Mouse (Mus musculus): ENCODE measurements around the gene Fars2. TPM values are rescaled to one million over a fixed set of nuclear protein-coding genes. Genes with fewer than 3 reads are reported as not detected.

The Fars2 gene
- polyA plus RNA-seq, 1 experiment = 42.6 TPM

DNA sequence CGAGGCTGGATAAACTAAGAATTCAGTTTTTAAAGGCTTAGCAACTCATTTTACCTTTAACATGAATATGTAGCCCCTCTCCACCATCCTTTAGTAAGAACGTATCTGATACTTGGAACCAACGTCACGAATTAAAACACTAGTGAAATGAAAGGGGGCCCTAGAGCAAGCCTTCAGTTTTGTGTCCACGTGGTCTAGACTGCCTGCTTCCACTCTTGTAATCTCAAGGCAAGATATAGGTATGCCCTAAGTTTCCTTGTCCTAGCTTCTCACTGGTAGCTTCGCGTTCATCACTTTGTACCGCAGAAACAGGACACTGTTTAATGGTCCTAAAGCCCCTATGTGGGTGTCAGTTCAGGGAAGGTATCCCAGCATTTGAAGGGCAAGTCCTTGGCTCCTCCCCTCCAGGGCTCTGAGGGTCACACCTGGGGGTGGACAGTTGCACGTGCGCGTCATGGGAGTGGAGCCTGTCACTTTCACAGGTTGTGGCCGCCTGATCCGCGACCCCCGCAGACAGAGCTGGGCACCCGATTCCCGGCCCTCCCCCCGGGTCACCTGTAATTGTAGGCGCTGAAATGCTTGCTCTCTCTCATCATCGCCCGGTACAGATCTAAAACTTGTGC lies 581 bp upstream of the Fars2 start:
- Histone ChIP-seq H3K27me3 (ENCODE audit: control insufficient read depth, insufficient read depth, low read length) (no peaks in the 10 kb centered on the region), H3K4me3 (ENCODE audit: low read depth, low read length) (peak overlapping the region; percentile 84), H3K36me3 (ENCODE audit: control insufficient read depth, insufficient read depth, low read length) (no peaks in the 10 kb centered on the region), H3K27ac (ENCODE audit: insufficient read depth, low read depth, low read length) (no peak overlapping the region), H3K4me1 (ENCODE audit: control insufficient read depth, insufficient read depth, insufficient read length, low read length) (no peaks in the 10 kb centered on the region)
- WGBS = 6% methylated on average over 21 of the region's 21 CpGs
- no peak for TF ChIP-seq CTCF (IDR thresholded peaks at IDR 0.05; ENCODE audit: extremely low read depth, insufficient read length, insufficient replicate concordance, low read depth, low read length)
- no peak for TF ChIP-seq POLR2A (IDR thresholded peaks at IDR 0.05; ENCODE audit: low read depth, low read length)

DNA sequence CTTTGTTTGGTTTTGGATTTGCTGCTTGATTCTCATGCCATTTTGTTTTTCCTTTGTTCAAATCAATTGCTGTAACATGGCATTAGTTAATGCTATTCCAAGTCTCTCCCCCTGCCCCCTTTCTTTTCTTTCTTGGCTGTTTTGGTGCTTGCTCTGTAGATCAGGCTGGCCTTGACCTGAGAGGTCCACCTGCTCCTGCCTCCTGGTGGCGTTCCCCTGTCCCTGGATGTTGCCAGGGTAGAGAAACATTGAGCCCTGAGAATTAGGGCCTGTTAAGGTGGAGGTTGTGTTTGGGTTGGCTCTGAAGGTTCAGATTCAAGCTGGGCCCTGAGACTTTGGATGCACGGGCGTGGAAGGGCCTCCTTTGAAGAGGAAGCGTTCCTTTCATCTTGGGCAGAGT lies 2.5 kb downstream of the Fars2 start:
- H3K4me1 ChIP-seq (ENCODE audit: control insufficient read depth, insufficient read depth, insufficient read length, low read length) = no peaks in the 10 kb centered on the region
- H3K27ac ChIP-seq (ENCODE audit: insufficient read depth, low read depth, low read length) = no peak overlapping the region
- H3K36me3 ChIP-seq (ENCODE audit: control insufficient read depth, insufficient read depth, low read length) = no peaks in the 10 kb centered on the region
- 73% methylated on average over 4 of the region's 4 CpGs for WGBS
- H3K4me3 ChIP-seq (ENCODE audit: low read depth, low read length) = no peak overlapping the region
- no peak for TF ChIP-seq POLR2A (IDR thresholded peaks at IDR 0.05; ENCODE audit: low read depth, low read length)
- no peak for TF ChIP-seq CTCF (IDR thresholded peaks at IDR 0.05; ENCODE audit: extremely low read depth, insufficient read length, insufficient replicate concordance, low read depth, low read length)
- H3K27me3 ChIP-seq (ENCODE audit: control insufficient read depth, insufficient read depth, low read length) = no peaks in the 10 kb centered on the region

DNA sequence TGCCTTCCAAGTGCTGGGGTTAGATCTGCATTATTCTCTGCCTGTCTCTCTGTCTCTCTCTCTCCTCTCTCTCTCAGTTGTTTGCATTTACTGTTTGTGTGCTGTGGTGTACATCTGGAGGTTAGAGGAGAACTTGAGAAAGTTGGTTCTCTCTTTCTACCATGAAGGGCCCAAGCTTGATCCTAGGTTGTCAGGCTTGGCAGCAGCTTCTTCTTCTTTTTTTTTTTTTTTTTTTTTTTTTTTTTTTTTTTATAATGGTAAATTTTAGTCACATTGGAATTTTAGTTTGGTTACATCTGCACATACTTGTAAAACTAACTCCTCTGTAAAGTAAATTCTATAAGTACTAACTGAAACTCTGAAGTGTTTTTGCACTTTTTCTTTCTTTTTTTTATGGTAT lies 3.4 kb downstream of the Fars2 start:
- no peaks in the 10 kb centered on the region for H3K4me1 ChIP-seq (ENCODE audit: control insufficient read depth, insufficient read depth, insufficient read length, low read length)
- TF ChIP-seq CTCF (IDR thresholded peaks at IDR 0.05; ENCODE audit: extremely low read depth, insufficient read length, insufficient replicate concordance, low read depth, low read length) (no peak), POLR2A (IDR thresholded peaks at IDR 0.05; ENCODE audit: low read depth, low read length) (no peak)
- no peaks in the 10 kb centered on the region for H3K36me3 ChIP-seq (ENCODE audit: control insufficient read depth, insufficient read depth, low read length)
- H3K4me3 ChIP-seq (ENCODE audit: low read depth, low read length) = no peak overlapping the region
- no peaks in the 10 kb centered on the region for H3K27me3 ChIP-seq (ENCODE audit: control insufficient read depth, insufficient read depth, low read length)
- H3K27ac ChIP-seq (ENCODE audit: insufficient read depth, low read depth, low read length) = no peak overlapping the region

DNA sequence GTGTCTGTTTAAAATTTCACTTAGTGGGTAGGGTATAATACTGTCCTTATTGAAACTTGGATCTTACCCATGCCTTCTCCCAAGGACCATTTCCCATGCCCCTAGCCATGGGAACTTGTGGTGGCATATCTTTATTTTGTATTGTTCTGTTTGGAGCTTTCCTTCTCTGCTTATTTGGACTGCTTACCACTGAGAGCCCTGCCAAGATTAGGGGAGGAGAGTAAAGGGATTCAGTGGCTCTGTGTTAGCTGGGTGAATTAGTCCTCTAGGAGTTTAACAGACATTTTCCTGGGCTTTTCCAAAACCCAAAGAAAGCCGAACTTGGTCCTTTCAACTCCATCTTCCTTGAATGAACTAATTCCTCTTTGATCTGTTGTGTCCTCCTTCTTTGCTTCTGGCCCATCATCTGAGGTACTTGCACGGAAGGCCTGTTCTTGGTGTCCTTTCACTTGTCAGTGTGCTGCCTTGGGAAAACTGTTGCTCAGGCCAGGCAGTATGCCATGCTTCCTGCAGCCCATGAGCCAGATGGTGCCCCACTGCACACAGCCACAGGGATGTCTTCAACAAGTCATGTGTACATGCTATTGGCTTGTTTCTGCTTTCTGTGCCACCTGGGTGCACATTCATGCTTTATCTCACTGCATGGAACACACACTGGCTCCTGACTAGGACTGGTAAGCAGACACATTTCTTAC lies 12.3 kb downstream of the Fars2 start:
- Histone ChIP-seq H3K4me1 (ENCODE audit: control insufficient read depth, insufficient read depth, insufficient read length, low read length) (peaks cover 2% of the 10 kb centered on the region; the same call in 1 of the 2 replicates), H3K36me3 (ENCODE audit: control insufficient read depth, insufficient read depth, low read length) (peaks cover 4% of the 10 kb centered on the region), H3K4me3 (ENCODE audit: low read depth, low read length) (no peak overlapping the region), H3K27me3 (ENCODE audit: control insufficient read depth, insufficient read depth, low read length) (no peaks in the 10 kb centered on the region), H3K27ac (ENCODE audit: insufficient read depth, low read depth, low read length) (no peak overlapping the region)
- 87% methylated on average over 2 of the region's 2 CpGs for WGBS
- TF ChIP-seq CTCF (IDR thresholded peaks at IDR 0.05; ENCODE audit: extremely low read depth, insufficient read length, insufficient replicate concordance, low read depth, low read length) = no peak
- TF ChIP-seq POLR2A (IDR thresholded peaks at IDR 0.05; ENCODE audit: low read depth, low read length) = no peak

DNA sequence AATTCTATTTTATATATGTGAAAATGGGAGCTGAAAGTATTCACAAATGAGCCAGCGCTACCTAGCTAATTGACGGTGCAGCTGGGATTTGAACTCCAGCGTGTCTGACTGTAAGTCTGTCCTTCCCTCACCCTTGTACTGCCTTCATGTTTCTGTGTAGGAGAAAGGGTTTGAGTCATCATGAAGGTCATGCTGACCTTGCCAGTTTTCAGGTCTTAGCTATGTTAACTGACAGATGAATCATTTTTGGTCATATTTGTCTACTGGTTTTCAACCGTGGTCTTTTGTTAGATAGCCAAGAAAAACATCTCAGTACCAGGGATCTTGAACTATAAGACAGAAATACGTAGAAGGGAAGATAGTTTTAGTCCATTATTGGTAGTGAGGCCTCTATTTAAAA lies 14.2 kb downstream of the Fars2 start:
- TF ChIP-seq CTCF (IDR thresholded peaks at IDR 0.05; ENCODE audit: extremely low read depth, insufficient read length, insufficient replicate concordance, low read depth, low read length) (no peak), POLR2A (IDR thresholded peaks at IDR 0.05; ENCODE audit: low read depth, low read length) (no peak)
- H3K4me3 ChIP-seq (ENCODE audit: low read depth, low read length) = no peak overlapping the region
- peaks cover 2% of the 10 kb centered on the region; the same call in 1 of the 2 replicates for H3K4me1 ChIP-seq (ENCODE audit: control insufficient read depth, insufficient read depth, insufficient read length, low read length)
- H3K27me3 ChIP-seq (ENCODE audit: control insufficient read depth, insufficient read depth, low read length) = no peaks in the 10 kb centered on the region
- peaks cover 2% of the 10 kb centered on the region; the same call in 1 of the 2 replicates for H3K36me3 ChIP-seq (ENCODE audit: control insufficient read depth, insufficient read depth, low read length)
- H3K27ac ChIP-seq (ENCODE audit: insufficient read depth, low read depth, low read length) = no peak overlapping the region
- WGBS = 85% methylated on average over 5 of the region's 5 CpGs

DNA sequence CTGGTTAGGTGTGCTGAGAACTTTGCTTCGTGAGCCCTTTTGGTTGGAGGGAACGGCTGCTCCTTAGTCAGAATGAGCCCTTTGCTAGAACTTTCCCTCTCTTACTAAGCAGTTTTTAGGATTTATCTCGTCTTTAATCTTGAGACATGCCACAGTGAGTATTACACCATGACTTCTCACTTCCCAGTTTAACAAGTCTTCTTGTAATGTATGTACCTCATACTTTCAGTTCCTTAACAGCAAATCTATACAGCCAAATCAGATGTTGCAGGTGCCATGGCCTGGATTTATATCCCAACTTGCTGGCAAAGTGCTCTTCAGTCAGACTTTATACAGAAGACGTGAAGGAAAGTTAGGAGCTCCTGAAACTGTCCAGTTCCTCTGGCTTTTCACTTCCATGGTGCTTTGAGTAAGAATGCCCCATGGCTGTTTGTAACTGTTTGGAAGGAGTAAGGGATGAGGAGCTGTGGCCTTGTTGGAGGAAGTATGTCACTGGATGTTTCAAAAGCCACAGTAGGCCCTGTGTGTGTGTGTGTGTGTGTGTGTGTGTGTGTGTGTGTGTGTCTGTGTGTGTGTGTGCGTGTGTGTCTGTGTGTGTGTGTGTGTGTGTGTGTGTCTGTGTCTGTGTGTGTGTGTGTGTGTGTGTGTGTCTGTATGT lies 14.9 kb downstream of the Fars2 start:
- H3K27ac ChIP-seq (ENCODE audit: insufficient read depth, low read depth, low read length) = no peak overlapping the region
- peaks cover 2% of the 10 kb centered on the region; the same call in 1 of the 2 replicates for H3K4me1 ChIP-seq (ENCODE audit: control insufficient read depth, insufficient read depth, insufficient read length, low read length)
- 64% methylated on average over 5 of the region's 5 CpGs for WGBS
- peaks cover 2% of the 10 kb centered on the region; the same call in 1 of the 2 replicates for H3K36me3 ChIP-seq (ENCODE audit: control insufficient read depth, insufficient read depth, low read length)
- no peaks in the 10 kb centered on the region for H3K27me3 ChIP-seq (ENCODE audit: control insufficient read depth, insufficient read depth, low read length)
- no peak for TF ChIP-seq CTCF (IDR thresholded peaks at IDR 0.05; ENCODE audit: extremely low read depth, insufficient read length, insufficient replicate concordance, low read depth, low read length)
- no peak for TF ChIP-seq POLR2A (IDR thresholded peaks at IDR 0.05; ENCODE audit: low read depth, low read length)
- no peak overlapping the region for H3K4me3 ChIP-seq (ENCODE audit: low read depth, low read length)

DNA sequence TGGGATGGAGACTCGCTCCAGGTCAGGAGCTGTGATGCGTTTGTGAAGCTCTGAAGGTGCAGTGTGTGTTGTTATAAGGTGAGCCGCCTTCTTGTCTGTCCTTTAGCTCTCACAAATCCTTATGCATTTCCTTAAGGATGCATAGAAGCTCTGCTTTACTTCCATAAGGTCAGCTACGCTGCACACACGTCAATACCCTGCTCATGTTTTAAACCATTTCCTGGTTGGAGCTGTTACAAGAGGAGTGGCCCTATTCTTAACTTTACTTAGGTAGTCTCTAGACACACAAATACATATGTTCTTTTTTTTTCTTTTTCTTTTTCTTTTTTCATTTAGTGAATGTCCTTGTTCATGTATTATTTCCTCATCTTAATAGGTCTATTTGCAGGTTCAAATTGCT lies 22.5 kb downstream of the Fars2 start:
- 27% methylated on average over 5 of the region's 5 CpGs for WGBS
- Histone ChIP-seq H3K36me3 (ENCODE audit: control insufficient read depth, insufficient read depth, low read length) (no peaks in the 10 kb centered on the region; the same call in 1 of the 2 replicates), H3K27me3 (ENCODE audit: control insufficient read depth, insufficient read depth, low read length) (no peaks in the 10 kb centered on the region), H3K4me3 (ENCODE audit: low read depth, low read length) (no peak overlapping the region), H3K27ac (ENCODE audit: insufficient read depth, low read depth, low read length) (peak overlapping the region; percentile 50), H3K4me1 (ENCODE audit: control insufficient read depth, insufficient read depth, insufficient read length, low read length) (peaks cover 5% of the 10 kb centered on the region; the same call in 1 of the 2 replicates)
- no peak for TF ChIP-seq POLR2A (IDR thresholded peaks at IDR 0.05; ENCODE audit: low read depth, low read length)
- no peak for TF ChIP-seq CTCF (IDR thresholded peaks at IDR 0.05; ENCODE audit: extremely low read depth, insufficient read length, insufficient replicate concordance, low read depth, low read length)

All from small intestine, adult 2 months (tissue).